Mouse (Mus musculus) kidney, adult 8-10 months (tissue): ENCODE data around the gene Cyp2d9.
A peak's percentile ranks its signal among the peaks of the same experiment; 100 is the strongest.
"Not testable (repeated sequence)": the region's sequence is repeated elsewhere in the genome, so short reads cannot be mapped to it uniquely, and the experiment has no call there.

ENCODE experiments used
- DNase-seq, 2 experiments: peaks; one replicate each; pipeline ENCODE4 v3.0.0; 2022

Gene Cyp2d9

GRCm38 (mm10) chr15:82452133-82452532 is 18.9 kb downstream of the Cyp2d9 start:
- peak; percentile 14 to 42 for DNase-seq

GRCm38 (mm10) chr15:82453501-82453900 is 20.3 kb downstream of the Cyp2d9 start:
- not testable (repeated sequence) for DNase-seq

GRCm38 (mm10) chr15:82456086-82456790 is 23.0 kb downstream of the Cyp2d9 start:
- not testable (repeated sequence) for DNase-seq

GRCm38 (mm10) chr15:82457064-82458021 is 24.1 kb downstream of the Cyp2d9 start:
- DNase-seq, result no peak

- peak in 1 of 2 experiments; percentile 43 for DNase-seq
Observed at GRCm38 (mm10) chr15:82459266-82459665, 26.0 kb downstream of the Cyp2d9 start.

GRCm38 (mm10) chr15:82464701-82465100 is 31.5 kb downstream of the Cyp2d9 start:
- no peak for DNase-seq

GRCm38 (mm10) chr15:82494273-82494672 is 61.0 kb downstream of the Cyp2d9 start:
- DNase-seq, result not testable (repeated sequence)
